Mouse (Mus musculus) liver, adult 2 months (tissue): ENCODE measurements around the gene Pigk. TPM values are rescaled to one million over a fixed set of nuclear protein-coding genes. Genes with fewer than 3 reads are reported as not detected.

Source experiments
- DNase-seq: peaks from one replicate; pipeline ENCODE4 v3.0.0-alpha.2; 2011; ENCODE audit warnings: low read depth, low spot score; ENCODE audit errors: extremely low read depth
- H3K27ac ChIP-seq: fragments of 200-500 bp; replicated peaks from 2 replicates; pipeline ENCODE4 v1.5.1; 2012; ENCODE audit warnings: low read depth, mild to moderate bottlenecking, control low read depth, inconsistent platforms, low read length; ENCODE audit not compliant: insufficient read depth
- H3K27me3 ChIP-seq: fragments of 200-500 bp; 2 replicates; pipeline ENCODE4 v1.6.1; 2012; ENCODE audit warnings: mild to moderate bottlenecking, moderate library complexity, low read length, inconsistent platforms; ENCODE audit not compliant: control insufficient read depth, insufficient read depth
- H3K36me3 ChIP-seq: fragments of 200-500 bp; 2 replicates; pipeline ENCODE4 v1.6.1; 2012; ENCODE audit warnings: low read length, inconsistent platforms; ENCODE audit not compliant: control insufficient read depth, insufficient read depth
- H3K4me1 ChIP-seq: fragments of 200-500 bp; 2 replicates; pipeline ENCODE4 v1.6.1; 2011; ENCODE audit warnings: low read length; ENCODE audit not compliant: control insufficient read depth, insufficient read depth
- H3K4me3 ChIP-seq: fragments of 200-500 bp; 2 replicates; pipeline ENCODE4 v1.5.1; 2011; ENCODE audit warnings: low read depth, mild to moderate bottlenecking, control low read depth, low read length, moderate library complexity; ENCODE audit not compliant: insufficient read depth
- H3K79me2 ChIP-seq: fragments of 200-500 bp; 2 replicates; pipeline ENCODE4 v1.6.1; 2012; ENCODE audit warnings: inconsistent platforms, mild to moderate bottlenecking, low read length, moderate library complexity; ENCODE audit not compliant: control insufficient read depth, insufficient read depth
- H3K9ac ChIP-seq: fragments of 200-500 bp; 2 replicates; pipeline ENCODE4 v1.6.1; 2012; ENCODE audit warnings: low read depth, mild to moderate bottlenecking, control low read depth, inconsistent platforms, low read length
- CTCF ChIP-seq: fragments of 200-500 bp; IDR thresholded peaks from 2 replicates; pipeline ENCODE4 v1.5.1; 2011; ENCODE audit warnings: low read depth, low read length, control low read depth
- POLR2A ChIP-seq: fragments of 200-500 bp; IDR thresholded peaks from 2 replicates; pipeline ENCODE4 v1.6.1; 2011; ENCODE audit warnings: low read length, control low read depth; ENCODE audit not compliant: insufficient read depth; ENCODE audit errors: extremely low read depth
- WGBS: fragments of 180-500 bp; shearing (Covaris S2); methylation state at CpG from one replicate; pipeline ENCODE4 v1.1.7; 2018; 5-methylcytosine and 5-hydroxymethylcytosine counted together
- polyA plus RNA-seq: library from polyadenylated mRNA; depleted of rRNA; stranded (reverse); fragments of >200 nt; gene quantifications from 2 replicates; pipeline ENCODE4 v1.2.3, GENCODE M21; 2012
- total RNA-seq: library from RNA; depleted of rRNA; stranded (reverse); fragments of >200 nt; gene quantifications from 2 replicates; pipeline ENCODE4 v1.2.3, GENCODE M21; 2014

The Pigk gene
- total and polyA plus RNA-seq, 2 experiments = 14.1 to 27.1 TPM

DNA sequence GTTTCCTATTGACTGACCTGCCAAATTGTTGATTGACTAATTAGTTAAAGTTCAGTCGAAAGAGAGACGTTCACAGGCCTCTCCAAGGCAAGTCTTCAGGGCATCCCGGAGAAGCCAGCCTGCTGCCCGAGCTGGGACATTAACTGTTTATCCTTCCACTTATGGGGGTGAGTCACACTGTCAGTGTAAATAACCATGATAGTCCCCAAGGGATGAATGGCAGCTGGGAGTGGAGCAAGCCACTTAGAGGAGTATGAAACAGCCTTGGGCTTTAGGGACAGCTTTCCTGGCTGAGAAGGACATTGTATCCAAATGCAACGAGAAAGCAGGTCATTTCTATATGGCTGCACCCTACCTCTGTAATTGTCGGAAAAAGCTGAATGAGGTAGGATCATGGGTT, 158.7 kb downstream of the Pigk start:
- H3K79me2 ChIP-seq = no peaks in the 10 kb centered on the region
- no peak overlapping the region for H3K27ac ChIP-seq
- H3K36me3 ChIP-seq = no peaks in the 10 kb centered on the region
- WGBS = 55% methylated on average over 6 of the region's 6 CpGs
- no peak overlapping the region for H3K4me3 ChIP-seq
- DNase-seq = no peak
- TF ChIP-seq CTCF (no peak), POLR2A (no peak)
- no peaks in the 10 kb centered on the region for H3K4me1 ChIP-seq
- no peak overlapping the region for H3K9ac ChIP-seq
- no peaks in the 10 kb centered on the region for H3K27me3 ChIP-seq

DNA sequence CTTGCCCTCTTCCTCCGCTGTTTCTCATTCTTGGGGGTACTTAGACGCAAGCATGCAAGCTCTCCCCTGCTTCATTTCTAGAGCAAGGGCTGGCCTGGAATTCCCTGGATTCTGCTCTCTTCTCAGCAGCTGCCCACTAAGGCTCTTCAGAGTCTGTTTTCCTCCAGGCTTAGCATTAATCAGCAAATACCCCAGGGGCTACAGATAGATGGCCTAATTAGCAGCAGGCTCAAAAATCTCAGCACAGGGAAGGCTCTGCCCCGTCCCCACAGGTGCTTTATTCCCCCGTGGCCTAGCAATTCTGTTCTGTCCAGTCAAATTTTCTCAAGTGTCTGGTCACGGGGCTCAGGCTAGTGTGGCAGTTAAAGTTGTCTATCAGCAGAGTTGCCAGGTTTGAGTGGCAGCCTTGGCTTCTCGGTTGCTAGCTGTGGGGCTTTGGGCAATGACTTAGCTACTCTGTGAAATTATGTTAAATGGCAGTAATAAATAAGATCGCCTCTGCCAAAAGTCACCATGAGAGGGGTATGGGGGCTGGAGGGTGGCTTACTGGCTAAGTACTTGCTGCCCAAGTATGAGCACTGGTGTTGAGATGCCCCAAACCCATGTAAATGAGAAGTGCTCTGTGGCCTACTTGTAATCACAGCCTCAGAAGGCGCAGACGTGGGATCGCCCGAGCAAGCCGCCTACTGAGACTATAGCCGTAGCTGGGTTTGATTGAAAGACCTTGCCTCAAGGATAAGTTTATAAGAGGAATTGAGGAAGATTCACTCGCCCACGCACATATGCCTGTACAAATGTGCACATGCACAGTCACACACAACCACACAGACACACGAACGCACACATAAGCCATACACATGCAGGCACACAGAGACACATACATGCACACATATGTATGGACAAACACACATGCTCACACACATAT, 160.8 kb downstream of the Pigk start:
- Histone ChIP-seq H3K9ac (no peak overlapping the region), H3K27me3 (no peaks in the 10 kb centered on the region), H3K4me3 (no peak overlapping the region), H3K4me1 (no peaks in the 10 kb centered on the region), H3K79me2 (no peaks in the 10 kb centered on the region), H3K27ac (no peak overlapping the region), H3K36me3 (no peaks in the 10 kb centered on the region)
- TF ChIP-seq POLR2A (no peak), CTCF (no peak)
- 90% methylated on average over 17 of the region's 17 CpGs for WGBS
- no peak for DNase-seq

DNA sequence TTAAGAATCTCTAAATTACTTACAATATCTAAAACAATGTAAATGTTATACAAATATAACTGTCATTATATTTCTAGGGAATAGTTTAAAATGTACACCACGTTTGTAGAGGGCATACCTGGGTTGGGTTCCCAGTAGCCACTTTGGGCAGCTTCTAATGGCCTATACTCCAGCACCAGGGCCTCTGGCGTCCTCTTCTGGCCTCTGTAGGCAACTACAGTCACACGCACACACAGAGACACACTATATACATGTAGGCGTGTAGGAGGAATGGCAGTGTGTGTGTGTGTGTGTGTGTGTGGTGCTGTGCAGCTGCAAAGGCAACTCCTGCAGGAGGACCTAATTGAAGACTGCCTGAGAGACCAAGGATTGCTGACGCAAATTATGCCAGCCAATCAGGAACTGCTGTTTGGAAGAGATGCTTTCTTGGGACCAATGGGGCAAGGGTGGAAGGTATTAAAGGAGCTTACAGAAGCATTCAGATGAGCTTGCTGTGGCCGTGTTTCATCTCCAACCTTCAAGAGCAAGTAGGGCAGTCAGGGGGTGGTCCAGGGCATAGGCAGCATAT, 161.9 kb downstream of the Pigk start:
- Histone ChIP-seq H3K79me2 (no peaks in the 10 kb centered on the region), H3K36me3 (no peaks in the 10 kb centered on the region), H3K4me3 (no peak overlapping the region), H3K27me3 (no peaks in the 10 kb centered on the region), H3K4me1 (no peaks in the 10 kb centered on the region), H3K9ac (no peak overlapping the region), H3K27ac (no peak overlapping the region)
- 83% methylated on average over 6 of the region's 6 CpGs for WGBS
- TF ChIP-seq POLR2A (no peak), CTCF (no peak)
- no peak for DNase-seq

DNA sequence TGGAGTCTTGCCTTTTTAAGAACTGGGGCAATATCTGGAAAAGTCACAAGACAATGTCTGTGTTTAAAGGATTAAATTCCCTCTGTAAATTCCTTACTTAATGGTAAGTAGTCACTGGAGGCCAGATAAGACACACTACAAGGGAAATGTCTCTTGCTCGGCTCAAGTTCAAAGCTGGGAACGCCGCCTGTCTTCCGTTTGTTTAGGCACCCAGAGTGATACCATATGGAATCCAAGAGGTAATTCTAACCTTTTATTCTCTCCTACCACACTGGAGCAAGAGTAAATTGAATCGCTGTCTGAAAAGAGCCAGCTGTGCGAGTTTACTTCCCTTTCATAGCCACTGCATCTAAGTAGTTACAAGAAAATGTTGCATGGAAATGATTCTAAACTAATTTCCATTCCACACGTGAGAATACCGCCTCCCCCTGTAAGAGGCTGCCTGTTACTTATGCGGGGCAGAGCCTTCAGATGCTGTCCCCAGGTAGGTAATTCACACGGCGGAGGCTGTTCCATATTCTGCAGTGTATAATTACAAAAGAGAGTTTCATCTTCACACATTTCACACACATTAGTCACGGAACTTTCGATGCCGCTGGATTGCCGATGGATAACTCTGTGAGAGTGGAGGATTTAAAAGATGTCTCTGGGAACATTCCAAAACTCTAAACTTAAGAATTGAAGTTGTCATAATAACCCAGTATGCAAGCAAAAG, 166.4 kb downstream of the Pigk start:
- Histone ChIP-seq H3K4me3 (no peak overlapping the region), H3K36me3 (no peaks in the 10 kb centered on the region), H3K9ac (no peak overlapping the region), H3K27me3 (no peaks in the 10 kb centered on the region), H3K27ac (no peak overlapping the region), H3K79me2 (no peaks in the 10 kb centered on the region), H3K4me1 (no peaks in the 10 kb centered on the region)
- WGBS = 81% methylated on average over 15 of the region's 15 CpGs
- DNase-seq = no peak
- TF ChIP-seq POLR2A (no peak), CTCF (no peak)

DNA sequence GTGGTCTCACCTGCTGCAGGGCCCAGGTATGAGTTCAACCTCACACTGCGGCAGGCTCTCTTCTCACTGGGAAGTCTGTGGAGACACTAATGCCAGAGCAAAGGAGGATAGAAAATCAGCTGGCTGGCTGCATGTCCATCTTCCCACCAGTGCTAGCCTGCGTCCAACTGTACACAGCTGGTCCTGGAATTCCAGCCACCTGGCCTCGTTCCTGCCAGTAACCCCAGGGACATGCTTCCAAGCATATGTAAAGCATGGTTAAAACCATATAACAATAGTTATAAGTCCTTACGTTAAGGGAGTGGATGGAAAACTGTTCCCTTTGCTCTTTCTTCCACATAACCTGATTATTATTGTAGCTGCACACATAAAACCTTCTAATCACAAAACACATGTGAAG, 167.8 kb downstream of the Pigk start:
- WGBS = 84% methylated on average over 4 of the region's 4 CpGs
- no peak for DNase-seq
- Histone ChIP-seq H3K27ac (no peak overlapping the region), H3K4me1 (no peaks in the 10 kb centered on the region), H3K9ac (no peak overlapping the region), H3K27me3 (no peaks in the 10 kb centered on the region), H3K4me3 (no peak overlapping the region), H3K79me2 (no peaks in the 10 kb centered on the region), H3K36me3 (no peaks in the 10 kb centered on the region)
- TF ChIP-seq CTCF (no peak), POLR2A (no peak)
